Comparison of ENCODE assay signal across 11 mouse cellular contexts in the genomic region with DNA sequence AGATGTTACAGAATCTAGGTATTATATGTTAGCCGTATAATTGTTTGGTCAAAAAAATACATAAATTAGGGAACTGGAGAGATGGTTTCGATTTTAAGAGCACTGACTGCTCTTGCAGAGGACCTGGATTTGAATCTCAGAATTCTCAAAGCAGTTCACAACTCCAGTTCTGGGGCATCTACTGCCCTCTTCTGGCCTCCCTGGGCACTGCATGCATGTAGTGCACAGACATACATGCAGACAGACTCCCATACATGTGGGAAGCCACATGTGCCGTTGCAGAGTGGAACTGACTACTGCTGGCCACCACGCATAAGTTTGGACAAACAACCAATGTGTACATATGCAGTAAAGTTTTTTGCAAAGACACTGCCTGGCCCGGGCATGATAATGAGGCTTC.
A peak's percentile ranks its signal among the peaks of the same experiment; 100 is the strongest.
DNase-seq lines count a peak whose midpoint lies in the region; ATAC-seq and TF ChIP-seq lines count a peak whose summit lies in the region.
"Had no signal": no experiment of that assay in that cellular context is flagged by ENCODE, and none has a peak within 500 bp of the region (broad histone marks: within the 10 kb centered on the region; RNA-seq: fewer than 3 reads in every experiment).

No protein-coding gene starts in this region.

- no peaks in the 10 kb centered on the region for H3K79me2 ChIP-seq in CH12.LX (replicated peaks; ENCODE audit: control insufficient read depth, extremely low read depth, insufficient read depth, poor library complexity, severe bottlenecking)

- TF ChIP-seq CTCF in CH12.LX (conservative IDR thresholded peaks at IDR 0.05 in 1 of 2, IDR thresholded peaks at IDR 0.05 in 1 of 2; ENCODE audit: low read depth in 2 of 2, low read length in 2 of 2): peak; percentile 12 to 43; a peak in 2 of 4 replicates

- TF ChIP-seq RAD21 in CH12.LX (IDR thresholded peaks at IDR 0.05; ENCODE audit: low read depth, low read length): peak; percentile 34

- no peak for ATAC-seq in kidney, embryonic 14.5 days (ENCODE audit: low FRiP score, low TSS enrichment)
- ATAC-seq: hindbrain, embryonic 16.5 days had no signal

- in situ Hi-C loops in CH12.LX (cut with MboI; ENCODE audit: low pct_ligation_motif_present, low pct_unique_long_range_greater_than_20kb, low sequenced_read_pairs): no loop called here

- no peak for TF ChIP-seq EP300 in CH12.LX (IDR thresholded peaks at IDR 0.05; ENCODE audit: low read length)

- H3K4me3 ChIP-seq in kidney, embryonic 14.5 days (ENCODE audit: low read length): no peak overlapping the region
- H3K4me3 ChIP-seq in CH12.LX (replicated peaks in 1 of 3; ENCODE audit: low read depth in 2 of 3, low read length in 2 of 3, poor library complexity in 1 of 3): no peak overlapping the region

- no peak overlapping the region for H3K4me2 ChIP-seq in kidney, embryonic 14.5 days (replicated peaks; ENCODE audit: low read depth, low read length)
- no peak overlapping the region for H3K4me2 ChIP-seq in CH12.LX (ENCODE audit: insufficient read depth, low read depth, poor library complexity, severe bottlenecking)

- peak; percentile 13 for DNase-seq in adrenal gland, postnatal 14 days
- DNase-seq in adrenal gland, adult 8-10 months: no peak
- DNase-seq in kidney, postnatal 10 days: peak; percentile 18
- peak; percentile 26 for DNase-seq in CH12.LX (ENCODE audit: extremely low read depth)
- DNase-seq in induced T-regulatory cell, adult 2 months (ENCODE audit: low read depth): peak; percentile 43
- no peak for DNase-seq in spleen, postnatal 36 days (ENCODE audit: low spot score in 2 of 2)
- DNase-seq in yolk sac, embryonic 10.5 days (ENCODE audit: low spot score): no peak
- DNase-seq: heart, adult 18-20 months; right cerebral cortex, postnatal 14 days had no signal

- WGBS in kidney, embryonic 14.5 days: 79% methylated on average over 5 of the region's 5 CpGs

- no peaks in the 10 kb centered on the region for H3K27me3 ChIP-seq in kidney, embryonic 14.5 days (ENCODE audit: control insufficient read depth, insufficient read depth, low read length)
- H3K27me3 ChIP-seq in CH12.LX (replicated peaks): no peaks in the 10 kb centered on the region

- no peak overlapping the region for H3K9ac ChIP-seq in kidney, embryonic 14.5 days (ENCODE audit: low read depth, low read length)
- no peak overlapping the region for H3K9ac ChIP-seq in CH12.LX (ENCODE audit: insufficient read depth, low read depth)

- dilution Hi-C loops in CH12.LX (cut with MboI; ENCODE audit: extremely low pct_ligation_motif_present, extremely low pct_unique_long_range_greater_than_20kb, low sequenced_read_pairs): no loop called here

- H3K36me3 ChIP-seq in kidney, embryonic 14.5 days (ENCODE audit: control insufficient read depth, insufficient read depth, low read length): no peaks in the 10 kb centered on the region
- H3K36me3 ChIP-seq in CH12.LX (replicated peaks in 1 of 2; ENCODE audit: control insufficient read depth in 1 of 2, insufficient read depth in 1 of 2, low read length in 1 of 2): no peaks in the 10 kb centered on the region

- H3K27ac ChIP-seq in kidney, embryonic 14.5 days (ENCODE audit: low read depth, low read length): no peak overlapping the region
- H3K27ac ChIP-seq in CH12.LX (ENCODE audit: insufficient read depth, low read depth): no peak overlapping the region

- no peaks in the 10 kb centered on the region for H3K9me3 ChIP-seq in kidney, embryonic 14.5 days (ENCODE audit: control insufficient read depth, low read length)
- peaks cover 10% of the 10 kb centered on the region for H3K9me3 ChIP-seq in CH12.LX (replicated peaks; ENCODE audit: low read length)

- TF ChIP-seq POLR2A in CH12.LX (IDR thresholded peaks at IDR 0.05; ENCODE audit: low read depth, low read length): no peak

- H3K4me1 ChIP-seq in kidney, embryonic 14.5 days (ENCODE audit: control insufficient read depth, insufficient read depth, low read length): no peaks in the 10 kb centered on the region
- peaks cover 0 to 3% of the 10 kb centered on the region in 2 experiments; a peak in 1 of 4 replicates for H3K4me1 ChIP-seq in CH12.LX (ENCODE audit: control insufficient read depth in 1 of 2, insufficient read depth in 2 of 2)

TF ChIP-seq in CH12.LX, 34 proteins besides CTCF, POLR2A, EP300 and RAD21:
- TF ChIP-seq SMC3 (IDR thresholded peaks at IDR 0.05; ENCODE audit: low read depth, low read length): peak; percentile 38; the same call in 1 of the 2 replicates
- TF ChIP-seq BHLHE40 (IDR thresholded peaks at IDR 0.05; ENCODE audit: low read depth, low read length): no peak
- no peak for TF ChIP-seq POLR2AphosphoS2 (IDR thresholded peaks at IDR 0.05; ENCODE audit: low read depth, low read length)

Comparison
In these comparisons a context has a peak if more than half of its experiments do, and no peak if none do; other contexts are left out.
1. DNase-seq: peak in adrenal gland, postnatal 14 days (single experiment), kidney, postnatal 10 days (single experiment), CH12.LX (single experiment) and induced T-regulatory cell, adult 2 months (single experiment); none in adrenal gland, adult 8-10 months (single experiment), spleen, postnatal 36 days (0 of 2) and yolk sac, embryonic 10.5 days (single experiment).